Mouse (Mus musculus) embryonic facial prominence, embryonic 12.5 days (tissue): ENCODE results near the gene Isy1. TPM values are rescaled to one million over a fixed set of nuclear protein-coding genes. Genes with fewer than 3 reads are reported as not detected.
"Not testable (repeated sequence)": the region's sequence is repeated elsewhere in the genome, so short reads cannot be mapped to it uniquely, and the experiment has no call there.

Source experiments
- ATAC-seq: fragments of 200-750 bp; cut with Nextera tagmentation; 2 replicates; pipeline ENCODE4 v1.8.0; 2017; ENCODE audit not compliant: insufficient number of reproducible peaks, insufficient read depth, low FRiP score, low TSS enrichment
- H3K27ac ChIP-seq: fragments of 300-500 bp; sonication (generic); 2 replicates; pipeline ENCODE4 v1.5.1; 2016; ENCODE audit warnings: mild to moderate bottlenecking
- H3K27me3 ChIP-seq: fragments of 300-500 bp; sonication (generic); 2 replicates; pipeline ENCODE4 v1.6.1; 2016; ENCODE audit warnings: mild to moderate bottlenecking, moderate library complexity
- H3K36me3 ChIP-seq: fragments of 300-500 bp; sonication (generic); 2 replicates; pipeline ENCODE4 v1.6.1; 2016; ENCODE audit warnings: mild to moderate bottlenecking
- H3K4me1 ChIP-seq: fragments of 300-500 bp; sonication (generic); 2 replicates; pipeline ENCODE4 v1.6.1; 2016
- H3K4me2 ChIP-seq: fragments of 300-500 bp; sonication (generic); replicated peaks from 2 replicates; pipeline ENCODE4 v1.6.1; 2016; ENCODE audit warnings: mild to moderate bottlenecking, moderate library complexity
- H3K4me3 ChIP-seq: fragments of 300-500 bp; sonication (generic); 2 replicates; pipeline ENCODE4 v1.5.1; 2016; ENCODE audit warnings: mild to moderate bottlenecking
- H3K9ac ChIP-seq: fragments of 300-500 bp; sonication (generic); 2 replicates; pipeline ENCODE4 v1.6.1; 2016; ENCODE audit warnings: mild to moderate bottlenecking, moderate library complexity
- H3K9me3 ChIP-seq: fragments of 300-500 bp; sonication (generic); 2 replicates; pipeline ENCODE4 v1.6.1; 2016; ENCODE audit warnings: mild to moderate bottlenecking, moderate library complexity
- WGBS: fragments of 180-500 bp; shearing (Covaris S2); methylation state at CpG from one replicate; pipeline ENCODE4 v1.1.7; 2016; 5-methylcytosine and 5-hydroxymethylcytosine counted together
- polyA plus RNA-seq: library from polyadenylated mRNA; unstranded; fragments of >200 nt; fragmentation: Nextera tagmentation; extraction: Ambion mirVana; gene quantifications from 2 replicates; pipeline ENCODE4 v1.2.1, GENCODE M21; 2016

The Isy1 gene
- polyA plus RNA-seq, 1 experiment from 2014 or later: 60.5 TPM

GRCm38 (mm10) chr6:87784033-87784432, 54.6 kb downstream of the Isy1 start:
- H3K4me3 ChIP-seq: no peak overlapping the region
- no peak overlapping the region for H3K27ac ChIP-seq
- no peak overlapping the region for H3K9ac ChIP-seq
- H3K36me3 ChIP-seq: no peaks in the 10 kb centered on the region
- H3K27me3 ChIP-seq: no peaks in the 10 kb centered on the region
- ATAC-seq: no peak
- no peak overlapping the region for H3K4me2 ChIP-seq
- H3K9me3 ChIP-seq: no peaks in the 10 kb centered on the region
- 84% methylated on average over 8 of the region's 8 CpGs for WGBS
- H3K4me1 ChIP-seq: no peaks in the 10 kb centered on the region

- no peaks in the 10 kb centered on the region for H3K4me1 ChIP-seq
- H3K4me3 ChIP-seq: no peak overlapping the region
- H3K9ac ChIP-seq: no peak overlapping the region
- no peaks in the 10 kb centered on the region for H3K9me3 ChIP-seq
- ATAC-seq: no peak
- WGBS: 78% methylated on average over 10 of the region's 10 CpGs
- H3K36me3 ChIP-seq: no peaks in the 10 kb centered on the region
- no peak overlapping the region for H3K4me2 ChIP-seq
- H3K27me3 ChIP-seq: no peaks in the 10 kb centered on the region
- no peak overlapping the region for H3K27ac ChIP-seq
Observed at GRCm38 (mm10) chr6:87780546-87781301, 57.9 kb downstream of the Isy1 start.

GRCm38 (mm10) chr6:87779174-87780165, 59.1 kb downstream of the Isy1 start:
- Histone ChIP-seq H3K4me1 (no peaks in the 10 kb centered on the region), H3K9ac (no peak overlapping the region), H3K4me3 (no peak overlapping the region), H3K27ac (no peak overlapping the region), H3K27me3 (no peaks in the 10 kb centered on the region), H3K36me3 (no peaks in the 10 kb centered on the region), H3K9me3 (no peaks in the 10 kb centered on the region), H3K4me2 (no peak overlapping the region)
- WGBS: 83% methylated on average over 11 of the region's 11 CpGs
- ATAC-seq: no peak

GRCm38 (mm10) chr6:87778294-87779173, 60.1 kb downstream of the Isy1 start:
- no peak overlapping the region for H3K4me2 ChIP-seq
- H3K27me3 ChIP-seq: no peaks in the 10 kb centered on the region
- no peak overlapping the region for H3K4me3 ChIP-seq
- H3K9me3 ChIP-seq: no peaks in the 10 kb centered on the region
- WGBS: 73% methylated on average over 11 of the region's 11 CpGs
- no peak overlapping the region for H3K9ac ChIP-seq
- no peak for ATAC-seq
- no peaks in the 10 kb centered on the region for H3K4me1 ChIP-seq
- H3K36me3 ChIP-seq: no peaks in the 10 kb centered on the region
- H3K27ac ChIP-seq: no peak overlapping the region

GRCm38 (mm10) chr6:87777842-87778241, 60.8 kb downstream of the Isy1 start, which contains the start of gene Gp9:
Gene Gp9 (plus strand): TSS chr6:87778072.
- 74% methylated on average over 2 of the region's 2 CpGs for WGBS
- Histone ChIP-seq H3K4me1 (no peaks in the 10 kb centered on the region), H3K27ac (no peak within 1 kb of the TSS), H3K9me3 (no peaks in the 10 kb centered on the region), H3K4me2 (no peak within 1 kb of the TSS), H3K9ac (no peak within 1 kb of the TSS), H3K36me3 (no peaks in the 10 kb centered on the region), H3K4me3 (no peak within 1 kb of the TSS), H3K27me3 (no peaks in the 10 kb centered on the region)
- no peak for ATAC-seq

- Histone ChIP-seq H3K9me3 (no peaks in the 10 kb centered on the region), H3K27ac (no peak overlapping the region), H3K4me1 (no peaks in the 10 kb centered on the region), H3K9ac (no peak overlapping the region), H3K36me3 (no peaks in the 10 kb centered on the region), H3K27me3 (no peaks in the 10 kb centered on the region), H3K4me3 (no peak overlapping the region), H3K4me2 (no peak overlapping the region)
- no peak for ATAC-seq
- 75% methylated on average over 1 of the region's 1 CpGs for WGBS
Observed at GRCm38 (mm10) chr6:87776663-87777062, 61.9 kb downstream of the Isy1 start.

- Histone ChIP-seq H3K4me1 (no peaks in the 10 kb centered on the region), H3K4me3 (no peak overlapping the region), H3K27ac (no peak overlapping the region), H3K4me2 (no peak overlapping the region), H3K36me3 (no peaks in the 10 kb centered on the region), H3K9ac (no peak overlapping the region), H3K9me3 (no peaks in the 10 kb centered on the region), H3K27me3 (no peaks in the 10 kb centered on the region)
- ATAC-seq: no peak
- WGBS: 67% methylated on average over 3 of the region's 3 CpGs
Observed at GRCm38 (mm10) chr6:87775588-87776245, 62.9 kb downstream of the Isy1 start.

GRCm38 (mm10) chr6:87774909-87775308, 63.7 kb downstream of the Isy1 start:
- WGBS: 86% methylated on average over 9 of the region's 9 CpGs
- H3K36me3 ChIP-seq: no peaks in the 10 kb centered on the region
- no peaks in the 10 kb centered on the region for H3K9me3 ChIP-seq
- no peaks in the 10 kb centered on the region for H3K4me1 ChIP-seq
- H3K9ac ChIP-seq: no peak overlapping the region
- no peak overlapping the region for H3K4me3 ChIP-seq
- no peak overlapping the region for H3K4me2 ChIP-seq
- H3K27me3 ChIP-seq: no peaks in the 10 kb centered on the region
- H3K27ac ChIP-seq: no peak overlapping the region
- no peak for ATAC-seq

- Histone ChIP-seq H3K9ac (no peak overlapping the region), H3K4me1 (no peaks in the 10 kb centered on the region), H3K27ac (no peak overlapping the region), H3K27me3 (no peaks in the 10 kb centered on the region), H3K4me3 (no peak overlapping the region), H3K9me3 (no peaks in the 10 kb centered on the region), H3K4me2 (no peak overlapping the region), H3K36me3 (no peaks in the 10 kb centered on the region)
- no peak for ATAC-seq
- WGBS: 66% methylated on average over 1 of the region's 1 CpGs
Observed at GRCm38 (mm10) chr6:87774466-87774865, 64.1 kb downstream of the Isy1 start.

GRCm38 (mm10) chr6:87770626-87771025, 68.0 kb downstream of the Isy1 start:
- WGBS: 63% methylated on average over 8 of the region's 8 CpGs
- Histone ChIP-seq H3K27ac (no peak overlapping the region), H3K36me3 (no peaks in the 10 kb centered on the region), H3K4me3 (no peak overlapping the region), H3K27me3 (no peaks in the 10 kb centered on the region), H3K4me1 (no peaks in the 10 kb centered on the region), H3K9me3 (no peaks in the 10 kb centered on the region), H3K4me2 (no peak overlapping the region), H3K9ac (no peak overlapping the region)
- ATAC-seq: no peak

GRCm38 (mm10) chr6:87764296-87764695, 74.3 kb downstream of the Isy1 start:
- 98% methylated on average over 2 of the region's 2 CpGs for WGBS
- H3K4me1 ChIP-seq, H3K9me3 ChIP-seq, H3K27ac ChIP-seq, H3K27me3 ChIP-seq, ATAC-seq, H3K4me2 ChIP-seq, H3K4me3 ChIP-seq, H3K9ac ChIP-seq, H3K36me3 ChIP-seq: not testable (repeated sequence)
